Mouse (Mus musculus) stomach, postnatal 0 days (tissue): ENCODE measurements at regions not wholly inside any gene's neighbourhood (a gene's known extent, or its start where the extent isn't known, plus 50 kb on each side); places are given as distances from the start of the nearest gene placed in this dataset.

ENCODE experiments used
- CTCF ChIP-seq: IDR thresholded peaks from 2 replicates; pipeline ENCODE4 v1.5.1; 2016; ENCODE audit warnings: antibody characterized with exemption, low read depth, mild to moderate bottlenecking, moderate library complexity
- EP300 ChIP-seq: optimal IDR thresholded peaks from 2 replicates; pipeline ENCODE3; 2016; ENCODE audit warnings: antibody characterized with exemption

GRCm38 (mm10) chr4:40543085-40544048, 71.4 kb downstream of the Tmem215 start:
- no peak for TF ChIP-seq CTCF
- no peak for TF ChIP-seq EP300
